Mouse (Mus musculus) heart, embryonic 15.5 days (tissue): Measurements from ENCODE around the gene Cox14. TPM values are rescaled to one million over a fixed set of nuclear protein-coding genes. Genes with fewer than 3 reads are reported as not detected.
"Not testable (repeated sequence)": the region's sequence is repeated elsewhere in the genome, so short reads cannot be mapped to it uniquely, and the experiment has no call there.

Source experiments
- ATAC-seq: fragments of 200-750 bp; cut with Nextera tagmentation; replicated peaks from 2 replicates; pipeline ENCODE4 v1.8.0; 2017; ENCODE audit warnings: low read depth, moderate TSS enrichment; ENCODE audit not compliant: insufficient number of reproducible peaks, insufficient read depth, low FRiP score
- H3K27ac ChIP-seq: fragments of 300-500 bp; sonication (generic); 2 replicates; pipeline ENCODE4 v1.5.1; 2015; ENCODE audit warnings: mild to moderate bottlenecking, inconsistent platforms
- H3K27me3 ChIP-seq: fragments of 300-500 bp; sonication (generic); 2 replicates; pipeline ENCODE4 v1.6.1; 2015; ENCODE audit warnings: inconsistent platforms
- H3K36me3 ChIP-seq: fragments of 300-500 bp; sonication (generic); 2 replicates; pipeline ENCODE4 v1.6.1; 2015; ENCODE audit warnings: mild to moderate bottlenecking, inconsistent platforms
- H3K4me1 ChIP-seq: fragments of 300-500 bp; sonication (generic); replicated peaks from 2 replicates; pipeline ENCODE4 v1.6.1; 2015; ENCODE audit warnings: inconsistent platforms
- H3K4me2 ChIP-seq: fragments of 300-500 bp; sonication (generic); 2 replicates; pipeline ENCODE4 v1.6.1; 2015; ENCODE audit warnings: inconsistent platforms, mild to moderate bottlenecking, moderate library complexity
- H3K4me3 ChIP-seq: fragments of 300-500 bp; sonication (generic); 2 replicates; pipeline ENCODE4 v1.5.1; 2015; ENCODE audit warnings: mild to moderate bottlenecking, inconsistent platforms
- H3K9ac ChIP-seq: fragments of 300-500 bp; sonication (generic); 2 replicates; pipeline ENCODE4 v1.6.1; 2015; ENCODE audit warnings: mild to moderate bottlenecking, inconsistent platforms
- H3K9me3 ChIP-seq: fragments of 300-500 bp; sonication (generic); replicated peaks from 2 replicates; pipeline ENCODE4 v1.6.1; 2016; ENCODE audit warnings: inconsistent platforms
- WGBS: fragments of 180-500 bp; shearing (Covaris S2); methylation state at CpG from one replicate; pipeline ENCODE4 v1.1.7; 2015; ENCODE audit warnings: mixed read lengths; 5-methylcytosine and 5-hydroxymethylcytosine counted together
- polyA plus RNA-seq: library from polyadenylated mRNA; unstranded; fragments of >200 nt; fragmentation: Nextera tagmentation; extraction: Ambion mirVana; gene quantifications from 2 replicates; pipeline ENCODE4 v1.2.1, GENCODE M21; 2015

The Cox14 gene
- polyA plus RNA-seq, 1 experiment from 2014 or later: 187 TPM

DNA sequence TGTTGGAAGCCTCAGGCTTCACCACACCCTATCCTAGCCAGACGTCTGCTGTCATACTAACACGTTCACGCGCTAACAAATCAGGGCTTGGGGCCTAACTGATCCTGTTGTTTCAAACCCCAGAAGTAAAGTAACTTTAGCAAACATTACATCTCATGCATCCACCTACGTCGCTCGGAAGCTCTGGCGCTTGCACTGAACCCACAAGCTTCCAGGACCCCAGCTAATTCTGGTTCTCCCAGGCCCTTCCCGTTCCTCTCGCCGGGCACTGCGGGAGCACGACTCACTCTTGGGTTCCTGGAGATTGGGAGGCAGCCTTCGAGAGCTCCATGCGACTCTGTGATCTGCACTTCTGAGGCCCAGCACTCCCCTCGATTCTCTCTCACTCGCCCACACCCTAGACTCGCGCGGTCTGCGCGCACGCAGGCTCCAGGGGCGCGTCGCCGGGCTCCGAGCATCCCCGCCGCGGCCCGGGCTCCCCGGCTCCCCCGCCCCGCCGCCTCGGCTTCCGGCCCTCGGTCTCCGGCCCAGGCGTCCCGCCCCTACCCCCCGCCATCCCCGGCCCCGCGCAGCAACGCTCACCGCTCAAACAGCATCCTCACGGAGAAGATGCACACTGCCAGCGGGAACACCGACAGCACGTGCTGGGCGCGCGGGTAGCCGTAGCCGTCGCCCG lies 46.3 kb downstream of the Cox14 start:
- no peaks in the 10 kb centered on the region for H3K27me3 ChIP-seq
- ATAC-seq: peak; percentile 79
- H3K27ac ChIP-seq: peak overlapping the region; percentile 86
- no peaks in the 10 kb centered on the region for H3K36me3 ChIP-seq
- H3K9ac ChIP-seq: peak overlapping the region; percentile 79
- WGBS: under 1% methylated on average over 59 of the region's 59 CpGs
- H3K4me1 ChIP-seq: peaks cover 12% of the 10 kb centered on the region
- peak overlapping the region; percentile 91 for H3K4me2 ChIP-seq
- H3K9me3 ChIP-seq: no peaks in the 10 kb centered on the region
- H3K4me3 ChIP-seq: peak overlapping the region; percentile 85

DNA sequence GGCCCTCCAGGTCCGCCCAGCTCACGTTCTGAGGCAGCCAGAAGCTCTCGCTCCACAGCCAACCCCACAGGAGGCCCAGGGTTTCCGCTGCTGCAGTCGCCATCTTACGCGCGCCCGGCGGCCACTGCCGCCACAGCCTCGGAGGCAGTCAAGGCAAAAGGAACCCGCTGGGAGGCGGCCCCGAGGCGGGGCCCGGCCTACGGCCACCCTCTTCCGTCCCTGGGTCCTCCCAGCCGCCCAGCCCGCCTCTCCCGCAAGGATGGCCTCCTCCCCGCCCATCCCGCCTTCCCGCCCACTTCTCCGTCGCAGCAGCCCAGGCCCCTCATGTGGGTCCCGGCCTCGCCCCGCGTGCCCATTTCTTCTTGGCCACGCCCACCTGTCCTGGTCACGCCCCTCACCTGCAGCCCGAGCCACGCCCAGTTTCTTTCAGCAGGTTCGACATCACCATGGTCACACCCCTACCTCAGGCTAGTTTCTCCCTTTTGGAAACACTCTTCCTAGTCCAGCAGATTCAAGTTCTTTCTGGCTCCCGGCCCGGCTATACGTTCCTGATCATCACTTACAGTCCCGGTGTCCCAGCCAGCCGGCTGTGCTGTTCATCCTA lies 47.0 kb downstream of the Cox14 start:
- ATAC-seq: peak; percentile 98
- H3K36me3 ChIP-seq: no peaks in the 10 kb centered on the region
- peak overlapping the region; percentile 79 for H3K9ac ChIP-seq
- H3K4me2 ChIP-seq: peak overlapping the region; percentile 91
- H3K27ac ChIP-seq: peak overlapping the region; percentile 86
- WGBS: under 1% methylated on average over 41 of the region's 41 CpGs
- H3K27me3 ChIP-seq: no peaks in the 10 kb centered on the region
- no peaks in the 10 kb centered on the region for H3K9me3 ChIP-seq
- H3K4me3 ChIP-seq: peak overlapping the region; percentile 85
- H3K4me1 ChIP-seq: peaks cover 12% of the 10 kb centered on the region

DNA sequence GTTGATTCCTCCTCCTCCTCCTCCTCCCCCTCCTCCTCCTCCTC lies 47.3 kb downstream of the Cox14 start, which contains the start of gene Cers5:
TSS of gene Cers5 (minus strand) at position 5 of the 44 bp plus-strand sequence.
- H3K4me3 ChIP-seq: peak within 1 kb of the TSS; percentile 85
- H3K36me3 ChIP-seq, ATAC-seq, H3K9me3 ChIP-seq, H3K27me3 ChIP-seq: not testable (repeated sequence)
- H3K9ac ChIP-seq: peak within 1 kb of the TSS; percentile 79
- H3K4me1 ChIP-seq: peaks cover 12% of the 10 kb centered on the region
- peak within 1 kb of the TSS; percentile 86 for H3K27ac ChIP-seq
- peak within 1 kb of the TSS; percentile 91 for H3K4me2 ChIP-seq

DNA sequence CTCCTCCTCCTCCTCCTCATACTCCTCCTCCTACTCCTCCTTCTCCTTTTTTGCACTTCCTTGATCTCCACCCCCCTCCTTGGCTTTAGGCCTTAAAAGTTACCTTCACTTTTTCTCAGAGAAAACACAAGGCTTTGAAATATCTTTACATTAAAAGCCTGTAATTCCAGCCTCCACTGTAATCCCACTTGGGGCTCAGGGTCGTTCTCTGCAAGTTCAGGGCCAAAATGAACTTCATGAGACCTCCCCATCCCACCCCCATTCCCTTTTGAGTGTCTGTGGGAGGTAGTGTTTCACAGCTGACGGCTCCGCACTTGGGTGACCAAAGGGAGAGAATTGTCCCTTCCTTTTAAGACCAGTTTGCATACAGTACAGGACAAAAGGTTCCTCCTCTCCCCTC lies 47.5 kb downstream of the Cox14 start:
- Histone ChIP-seq H3K4me2 (peak overlapping the region; percentile 91), H3K9ac (no peak overlapping the region)

More for the DNA sequence above, 47.5 kb downstream of the Cox14 start:
- 46% methylated on average over 3 of the region's 3 CpGs for WGBS
- no peaks in the 10 kb centered on the region for H3K27me3 ChIP-seq
- ATAC-seq: no peak
- H3K27ac ChIP-seq: no peak overlapping the region
- H3K36me3 ChIP-seq: no peaks in the 10 kb centered on the region; the same call in 1 of the 2 replicates
- no peak overlapping the region for H3K4me3 ChIP-seq
- peaks cover 12% of the 10 kb centered on the region for H3K4me1 ChIP-seq
- H3K9me3 ChIP-seq: no peaks in the 10 kb centered on the region

Other genes starting within 250 kb of the Cox14 start
- gene Faim2, start 197.5 kb upstream of the Cox14 start, polyA plus RNA-seq: 0.28 and 0.33 TPM in 2 replicates
- not detected in 2 replicates for gene Aqp2, start 146.6 kb upstream of the Cox14 start, polyA plus RNA-seq
- 0.72 and 2.7 TPM in 2 replicates for gene Aqp5, start 134.8 kb upstream of the Cox14 start, polyA plus RNA-seq
- gene Aqp6, start 124.2 kb upstream of the Cox14 start, polyA plus RNA-seq: not detected in 2 replicates
- gene Racgap1, start 74.0 kb upstream of the Cox14 start, polyA plus RNA-seq: 112 and 125 TPM in 2 replicates
- 1.4 and 2.4 TPM in 2 replicates for gene Asic1, start 55.2 kb upstream of the Cox14 start, polyA plus RNA-seq
- 17.7 and 24.7 TPM in 2 replicates for gene Smarcd1, start 23.5 kb upstream of the Cox14 start, polyA plus RNA-seq
- not detected in 2 replicates for gene Gm17349, start 20.1 kb upstream of the Cox14 start, polyA plus RNA-seq
- gene Gpd1, start 8.1 kb upstream of the Cox14 start, polyA plus RNA-seq: 1.6 and 2.2 TPM in 2 replicates
- 47.6 and 51.1 TPM in 2 replicates for gene Cers5, start 47.3 kb downstream of the Cox14 start, polyA plus RNA-seq
- 17.9 and 23.9 TPM in 2 replicates for gene Lima1, start 149.8 kb downstream of the Cox14 start, polyA plus RNA-seq
- not detected in 2 replicates for gene Fam186a, start 241.4 kb downstream of the Cox14 start, polyA plus RNA-seq
- gene Larp4, start 244.4 kb downstream of the Cox14 start, polyA plus RNA-seq: 25.4 and 26.8 TPM in 2 replicates